Mouse (Mus musculus) brain, embryonic 14.5 days (tissue): Measurements from ENCODE around the gene Ctbp2.

Source experiments
- CTCF ChIP-seq: fragments of 200-500 bp; IDR thresholded peaks from 2 replicates; pipeline ENCODE4 v1.5.1; 2012; ENCODE audit warnings: inconsistent platforms, mild to moderate bottlenecking, moderate library complexity, borderline replicate concordance; ENCODE audit not compliant: insufficient read depth, insufficient read length; ENCODE audit errors: extremely low read depth
- POLR2A ChIP-seq: fragments of 200-500 bp; IDR thresholded peaks from 2 replicates; pipeline ENCODE4 v1.6.1; 2012; ENCODE audit warnings: mild to moderate bottlenecking, inconsistent platforms, borderline replicate concordance; ENCODE audit not compliant: poor library complexity, insufficient read depth, insufficient read length, severe bottlenecking; ENCODE audit errors: extremely low read depth

DNA sequence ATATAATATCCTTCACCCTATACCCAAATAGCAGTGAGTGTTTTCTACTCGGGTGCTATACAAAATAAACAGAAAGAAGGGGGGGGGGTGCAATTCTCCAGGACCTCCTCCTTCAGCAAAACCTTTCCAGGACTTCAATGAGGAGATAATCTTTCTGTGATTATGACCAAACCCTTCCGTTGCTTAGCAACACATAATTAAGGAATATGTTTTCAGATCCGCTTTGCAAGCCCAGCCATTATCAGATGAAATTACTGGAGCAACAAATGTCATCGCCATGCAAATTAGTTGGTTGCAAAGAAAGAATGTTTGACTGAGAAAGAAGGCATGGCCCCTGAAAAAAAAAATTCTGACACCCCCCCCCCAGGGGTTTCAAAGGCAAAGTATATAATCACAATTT lies 112.5 kb downstream of the Ctbp2 start:
- TF ChIP-seq CTCF (no peak), POLR2A (no peak)
